Mouse (Mus musculus) megakaryocyte-erythroid progenitor cell, adult 5-6 weeks (primary cell): ENCODE results near the gene Lpcat3. TPM values are rescaled to one million over a fixed set of nuclear protein-coding genes. Genes with fewer than 3 reads are reported as not detected.

Source experiments
- ATAC-seq: replicated peaks from 2 replicates; pipeline ENCODE4 v1.8.0; 2016; ENCODE audit warnings: mild to moderate bottlenecking, inconsistent platforms; ENCODE audit not compliant: severe bottlenecking, poor library complexity, low FRiP score, low TSS enrichment
- total RNA-seq, 2 experiments: library from RNA; stranded (forward) in 1 of 2; stranded (reverse) in 1 of 2; fragments of 200-1000, 215-1000 nt in 1 of 2; fragments of >200 nt in 1 of 2; fragmentation: Nextera tagmentation in 1 of 2; gene quantifications; 2 replicates each; pipeline ENCODE4 v1.2.3; 2014 to 2017

Lpcat3 gene
- total RNA-seq, 2 experiments from 2014 or later: 53.1 to 91.1 TPM

GRCm38 (mm10) chr6:124750405-124750804 lies 87.6 kb downstream of the Lpcat3 start:
- no peak for ATAC-seq

- ATAC-seq: no peak
Measured at GRCm38 (mm10) chr6:124753861-124754260, 91.0 kb downstream of the Lpcat3 start.

Other genes with a start within 250 kb of the Lpcat3 start
- 38.9 and 54.0 TPM in 2 replicates for gene Pex5, start 248.0 kb upstream of the Lpcat3 start, total RNA-seq (2014; fragmentation: Nextera tagmentation)
- gene Pex5, start 248.0 kb upstream of the Lpcat3 start, total RNA-seq (2017): 25.7 and 33.0 TPM in 2 replicates
- gene Clstn3, start 198.2 kb upstream of the Lpcat3 start, total RNA-seq (2014; fragmentation: Nextera tagmentation): 11.5 and 18.4 TPM in 2 replicates
- gene Clstn3, start 198.2 kb upstream of the Lpcat3 start, total RNA-seq (2017): 7.5 and 19.9 TPM in 2 replicates
- 0.42 TPM in 1 of 2 replicates, not detected in the other for gene C1rl, start 169.9 kb upstream of the Lpcat3 start, total RNA-seq (2014; fragmentation: Nextera tagmentation)
- 0.09 and 0.50 TPM in 2 replicates for gene C1rl, start 169.9 kb upstream of the Lpcat3 start, total RNA-seq (2017)
- gene C1ra, start 150.6 kb upstream of the Lpcat3 start, total RNA-seq (2014; fragmentation: Nextera tagmentation): 1.2 TPM in 1 of 2 replicates, not detected in the other
- 0.23 TPM in 1 of 2 replicates, not detected in the other for gene C1ra, start 150.6 kb upstream of the Lpcat3 start, total RNA-seq (2017)
- gene C1s1, start 120.7 kb upstream of the Lpcat3 start, total RNA-seq (2014; fragmentation: Nextera tagmentation): not detected in 2 replicates
- not detected in 2 replicates for gene C1s1, start 120.7 kb upstream of the Lpcat3 start, total RNA-seq (2017)
- gene C1rb, start 92.7 kb upstream of the Lpcat3 start, total RNA-seq (2014; fragmentation: Nextera tagmentation): not detected in 2 replicates
- not detected in 2 replicates for gene C1rb, start 92.7 kb upstream of the Lpcat3 start, total RNA-seq (2017)
- gene C1s2, start 26.9 kb upstream of the Lpcat3 start, total RNA-seq (2014; fragmentation: Nextera tagmentation): not detected in 2 replicates
- not detected in 2 replicates for gene C1s2, start 26.9 kb upstream of the Lpcat3 start, total RNA-seq (2017)
- gene Emg1, start 49.2 kb downstream of the Lpcat3 start, total RNA-seq (2014; fragmentation: Nextera tagmentation): 242 and 387 TPM in 2 replicates
- gene Emg1, start 49.2 kb downstream of the Lpcat3 start, total RNA-seq (2017): 375 and 422 TPM in 2 replicates
- gene Phb2, start 49.3 kb downstream of the Lpcat3 start, total RNA-seq (2014; fragmentation: Nextera tagmentation): 467 and 537 TPM in 2 replicates
- gene Phb2, start 49.3 kb downstream of the Lpcat3 start, total RNA-seq (2017): 474 and 558 TPM in 2 replicates
- 65.4 and 76.0 TPM in 2 replicates for gene Ptpn6, start 75.7 kb downstream of the Lpcat3 start, total RNA-seq (2014; fragmentation: Nextera tagmentation)
- gene Ptpn6, start 75.7 kb downstream of the Lpcat3 start, total RNA-seq (2017): 189 and 237 TPM in 2 replicates
- gene Grcc10, start 78.3 kb downstream of the Lpcat3 start, total RNA-seq (2014; fragmentation: Nextera tagmentation): 110 and 141 TPM in 2 replicates
- 66.5 and 83.5 TPM in 2 replicates for gene Grcc10, start 78.3 kb downstream of the Lpcat3 start, total RNA-seq (2017)
- not detected in 2 replicates for gene Gm45234, start 93.0 kb downstream of the Lpcat3 start, total RNA-seq (2014; fragmentation: Nextera tagmentation)
- not detected in 2 replicates for gene Gm45234, start 93.0 kb downstream of the Lpcat3 start, total RNA-seq (2017)
- 12.9 and 14.4 TPM in 2 replicates for gene Atn1, start 93.5 kb downstream of the Lpcat3 start, total RNA-seq (2014; fragmentation: Nextera tagmentation)
- gene Atn1, start 93.5 kb downstream of the Lpcat3 start, total RNA-seq (2017): 1.5 and 1.9 TPM in 2 replicates
- gene Eno2, start 106.6 kb downstream of the Lpcat3 start, total RNA-seq (2014; fragmentation: Nextera tagmentation): 0.74 TPM in 1 of 2 replicates, not detected in the other
- not detected in 2 replicates for gene Eno2, start 106.6 kb downstream of the Lpcat3 start, total RNA-seq (2017)
- gene Lrrc23, start 116.7 kb downstream of the Lpcat3 start, total RNA-seq (2014; fragmentation: Nextera tagmentation): 0.77 TPM in 1 of 2 replicates, not detected in the other
- gene Lrrc23, start 116.7 kb downstream of the Lpcat3 start, total RNA-seq (2017): 6.7 TPM in 1 of 2 replicates, not detected in the other
- 1.9 and 5.1 TPM in 2 replicates for gene Spsb2, start 145.6 kb downstream of the Lpcat3 start, total RNA-seq (2014; fragmentation: Nextera tagmentation)
- 4.1 and 5.5 TPM in 2 replicates for gene Spsb2, start 145.6 kb downstream of the Lpcat3 start, total RNA-seq (2017)
- 258 and 264 TPM in 2 replicates for gene Tpi1, start 151.3 kb downstream of the Lpcat3 start, total RNA-seq (2014; fragmentation: Nextera tagmentation)
- gene Tpi1, start 151.3 kb downstream of the Lpcat3 start, total RNA-seq (2017): 179 and 201 TPM in 2 replicates
- gene Usp5, start 166.5 kb downstream of the Lpcat3 start, total RNA-seq (2014; fragmentation: Nextera tagmentation): 85.0 and 100 TPM in 2 replicates
- gene Usp5, start 166.5 kb downstream of the Lpcat3 start, total RNA-seq (2017): 75.7 and 80.9 TPM in 2 replicates
- 100 and 181 TPM in 2 replicates for gene Cdca3, start 166.5 kb downstream of the Lpcat3 start, total RNA-seq (2014; fragmentation: Nextera tagmentation)
- gene Cdca3, start 166.5 kb downstream of the Lpcat3 start, total RNA-seq (2017): 90.3 and 111 TPM in 2 replicates
- not detected in 2 replicates for gene Gnb3, start 177.2 kb downstream of the Lpcat3 start, total RNA-seq (2014; fragmentation: Nextera tagmentation)
- gene Gnb3, start 177.2 kb downstream of the Lpcat3 start, total RNA-seq (2017): not detected in 2 replicates
- gene P3h3, start 194.7 kb downstream of the Lpcat3 start, total RNA-seq (2014; fragmentation: Nextera tagmentation): 0.61 and 3.0 TPM in 2 replicates
- gene P3h3, start 194.7 kb downstream of the Lpcat3 start, total RNA-seq (2017): 0.89 and 2.2 TPM in 2 replicates
- gene Gpr162, start 201.0 kb downstream of the Lpcat3 start, total RNA-seq (2014; fragmentation: Nextera tagmentation): not detected in 2 replicates
- gene Gpr162, start 201.0 kb downstream of the Lpcat3 start, total RNA-seq (2017): not detected in 2 replicates
- not detected in 2 replicates for gene Cd4, start 225.2 kb downstream of the Lpcat3 start, total RNA-seq (2014; fragmentation: Nextera tagmentation)
- not detected in 2 replicates for gene Cd4, start 225.2 kb downstream of the Lpcat3 start, total RNA-seq (2017)
- gene Lag3, start 248.7 kb downstream of the Lpcat3 start, total RNA-seq (2014; fragmentation: Nextera tagmentation): 0.09 and 0.35 TPM in 2 replicates
- 1.6 TPM in 1 of 2 replicates, not detected in the other for gene Lag3, start 248.7 kb downstream of the Lpcat3 start, total RNA-seq (2017)